Mouse (Mus musculus) liver, adult 2 months (tissue): ENCODE measurements around the gene Piwil4.

ENCODE experiments used
- CTCF ChIP-seq: fragments of 200-500 bp; IDR thresholded peaks from 2 replicates; pipeline ENCODE4 v1.5.1; 2011; ENCODE audit warnings: low read depth, low read length, control low read depth
- POLR2A ChIP-seq: fragments of 200-500 bp; IDR thresholded peaks from 2 replicates; pipeline ENCODE4 v1.6.1; 2011; ENCODE audit warnings: low read length, control low read depth; ENCODE audit not compliant: insufficient read depth; ENCODE audit errors: extremely low read depth

- TF ChIP-seq POLR2A (no peak), CTCF (no peak)
Observed at GRCm38 (mm10) chr9:14770803-14771471, 30.4 kb upstream of the Piwil4 start, which contains the start of gene 1700012B09Rik.
